Mouse (Mus musculus) megakaryocyte, embryonic 14.5 days (primary cell): Measurements from ENCODE around the gene Gm20388.

Source experiments
- FLI1 ChIP-seq: IDR thresholded peaks from 2 replicates; pipeline ENCODE4 v1.6.1; 2012; ENCODE audit warnings: low read length, inconsistent platforms, mixed read lengths
- GATA1 ChIP-seq: IDR thresholded peaks from 3 replicates; pipeline ENCODE4 v1.6.1; 2012; ENCODE audit warnings: mixed read lengths, low read length, inconsistent platforms, borderline replicate concordance

- no peak for TF ChIP-seq GATA1
- TF ChIP-seq FLI1 = no peak
Observed at GRCm38 (mm10) chr8:121927316-121927715, 2016.7 kb downstream of the Gm20388 start.
